Comparison of ENCODE assay signal across 10 mouse cellular contexts in the genomic region with DNA sequence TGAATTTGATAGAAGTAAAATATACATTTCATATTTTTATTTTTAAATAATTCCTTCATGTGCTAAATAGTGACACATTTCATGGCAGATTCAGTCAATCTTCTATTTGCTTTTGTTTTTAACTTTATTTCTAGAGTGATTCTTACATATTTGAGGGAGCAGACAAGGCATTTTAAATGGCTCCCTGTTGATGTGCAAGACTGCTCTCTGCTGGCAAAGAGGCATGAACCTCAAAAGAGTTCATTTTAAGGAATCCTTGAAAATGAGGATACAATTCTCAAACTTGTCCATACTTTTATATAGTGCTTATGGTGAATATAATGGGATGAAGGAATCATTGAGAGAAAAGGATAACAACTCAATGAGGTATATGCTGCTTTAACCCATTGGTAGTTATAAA.
DNase-seq lines count a peak whose midpoint lies in the region; ATAC-seq and TF ChIP-seq lines count a peak whose summit lies in the region.
"Had no signal": no experiment of that assay in that cellular context is flagged by ENCODE, and none has a peak within 500 bp of the region (broad histone marks: within the 10 kb centered on the region; RNA-seq: fewer than 3 reads in every experiment).

No protein-coding gene starts in this region.

- no peak for TF ChIP-seq POLR2A in CH12.LX (IDR thresholded peaks at IDR 0.05; ENCODE audit: low read depth, low read length)

- H3K4me1 ChIP-seq in CH12.LX (ENCODE audit: control insufficient read depth in 1 of 2, insufficient read depth in 2 of 2), result no peaks in the 10 kb centered on the region
- H3K4me1 ChIP-seq in embryonic facial prominence, embryonic 14.5 days (ENCODE audit: control insufficient read depth, insufficient read depth, low read length), result 0 out of 2 replicates have a peak, but pooled peaks cover under 1% of the 10 kb centered on the region
- H3K4me1 ChIP-seq in forebrain, embryonic 10.5 days, result no peaks in the 10 kb centered on the region
- H3K4me1 ChIP-seq: limb, embryonic 12.5 days had no signal

- no peak overlapping the region for H3K4me2 ChIP-seq in CH12.LX (ENCODE audit: insufficient read depth, low read depth, poor library complexity, severe bottlenecking)
- H3K4me2 ChIP-seq in embryonic facial prominence, embryonic 14.5 days (ENCODE audit: low read depth, low read length), result no peak overlapping the region
- H3K4me2 ChIP-seq: limb, embryonic 12.5 days had no signal

- no peaks in the 10 kb centered on the region for H3K27me3 ChIP-seq in CH12.LX (replicated peaks)
- no peaks in the 10 kb centered on the region for H3K27me3 ChIP-seq in embryonic facial prominence, embryonic 14.5 days (replicated peaks; ENCODE audit: control insufficient read depth, insufficient read depth, low read length)
- H3K27me3 ChIP-seq in forebrain, embryonic 10.5 days (ENCODE audit: poor library complexity, severe bottlenecking), result no peaks in the 10 kb centered on the region
- H3K27me3 ChIP-seq: limb, embryonic 12.5 days had no signal

- TF ChIP-seq EP300 in CH12.LX (IDR thresholded peaks at IDR 0.05; ENCODE audit: low read length), result no peak

- no peaks in the 10 kb centered on the region for H3K36me3 ChIP-seq in CH12.LX (replicated peaks in 1 of 2; ENCODE audit: control insufficient read depth in 1 of 2, insufficient read depth in 1 of 2, low read length in 1 of 2)
- no peaks in the 10 kb centered on the region for H3K36me3 ChIP-seq in embryonic facial prominence, embryonic 14.5 days (ENCODE audit: control insufficient read depth, insufficient read depth, low read length)
- H3K36me3 ChIP-seq in forebrain, embryonic 10.5 days (replicated peaks), result no peaks in the 10 kb centered on the region
- H3K36me3 ChIP-seq: limb, embryonic 12.5 days had no signal

- in situ Hi-C loops in CH12.LX (cut with MboI; ENCODE audit: low pct_ligation_motif_present, low pct_unique_long_range_greater_than_20kb, low sequenced_read_pairs), result loop anchor here (25.0 kb wide), 1 partner anchor 1021 kb away; no protein-coding TSS in a partner anchor

- TF ChIP-seq CTCF in layer of hippocampus, adult 2 months (conservative IDR thresholded peaks at IDR 0.05), result peak; percentile 81
- TF ChIP-seq CTCF in CH12.LX (conservative IDR thresholded peaks at IDR 0.05 in 1 of 2, IDR thresholded peaks at IDR 0.05 in 1 of 2; ENCODE audit: low read depth in 2 of 2, low read length in 2 of 2), result peak in 1 of 2 experiments; percentile 12; a peak in 1 of 4 replicates

- no peak overlapping the region for H3K9ac ChIP-seq in CH12.LX (ENCODE audit: insufficient read depth, low read depth)
- no peak overlapping the region for H3K9ac ChIP-seq in embryonic facial prominence, embryonic 14.5 days (ENCODE audit: low read depth, low read length)
- H3K9ac ChIP-seq: limb, embryonic 12.5 days had no signal

- peak; percentile 59; the same call in 1 of the 2 replicates for ATAC-seq in frontal cortex, adult (ENCODE audit: low TSS enrichment)
- no peak for ATAC-seq in embryonic facial prominence, embryonic 14.5 days (ENCODE audit: low read depth)

- no peak for DNase-seq in frontal cortex, postnatal 14 days (ENCODE audit: low spot score in 2 of 2)
- DNase-seq in layer of hippocampus, adult 2 months (ENCODE audit: low spot score in 2 of 2), result no peak
- DNase-seq in layer of hippocampus, postnatal 25 days (ENCODE audit: extremely low spot score in 1 of 2, low spot score in 1 of 2), result no peak
- no peak for DNase-seq in CH12.LX (ENCODE audit: extremely low read depth)
- peak; percentile 76 for DNase-seq in embryonic facial prominence, embryonic 14.5 days (ENCODE audit: low spot score)
- DNase-seq in thymus, postnatal 25 days, result no peak
- no peak for DNase-seq in forebrain, embryonic 10.5 days (ENCODE audit: extremely low spot score, low spot score)

- H3K4me3 ChIP-seq in layer of hippocampus, adult 2 months, result no peak overlapping the region
- H3K4me3 ChIP-seq in CH12.LX (replicated peaks in 1 of 3; ENCODE audit: low read depth in 2 of 3, low read length in 2 of 3, poor library complexity in 1 of 3), result no peak overlapping the region
- H3K4me3 ChIP-seq in embryonic facial prominence, embryonic 14.5 days (ENCODE audit: low read depth, low read length), result no peak overlapping the region
- no peak overlapping the region for H3K4me3 ChIP-seq in forebrain, embryonic 10.5 days
- H3K4me3 ChIP-seq: erythroblast, embryonic 14.5 days; limb, embryonic 12.5 days had no signal

- TF ChIP-seq RAD21 in CH12.LX (IDR thresholded peaks at IDR 0.05; ENCODE audit: low read depth, low read length), result peak; percentile 20

- H3K9me3 ChIP-seq in CH12.LX (replicated peaks; ENCODE audit: low read length), result no peaks in the 10 kb centered on the region
- no peaks in the 10 kb centered on the region for H3K9me3 ChIP-seq in embryonic facial prominence, embryonic 14.5 days (ENCODE audit: control insufficient read depth, low read length)
- H3K9me3 ChIP-seq in forebrain, embryonic 10.5 days, result no peaks in the 10 kb centered on the region
- H3K9me3 ChIP-seq: limb, embryonic 12.5 days had no signal

- H3K27ac ChIP-seq in layer of hippocampus, adult 2 months, result no peak overlapping the region
- no peak overlapping the region for H3K27ac ChIP-seq in CH12.LX (ENCODE audit: insufficient read depth, low read depth)
- no peak overlapping the region for H3K27ac ChIP-seq in embryonic facial prominence, embryonic 14.5 days (replicated peaks; ENCODE audit: low read depth, low read length)
- H3K27ac ChIP-seq in forebrain, embryonic 10.5 days, result no peak overlapping the region
- H3K27ac ChIP-seq: limb, embryonic 12.5 days had no signal

- H3K79me2 ChIP-seq in CH12.LX (replicated peaks; ENCODE audit: control insufficient read depth, extremely low read depth, insufficient read depth, poor library complexity, severe bottlenecking), result no peaks in the 10 kb centered on the region

- dilution Hi-C loops in CH12.LX (cut with MboI; ENCODE audit: extremely low pct_ligation_motif_present, extremely low pct_unique_long_range_greater_than_20kb, low sequenced_read_pairs), result no loop called here

TF ChIP-seq in CH12.LX, 34 proteins besides CTCF, POLR2A, EP300 and RAD21:
- TF ChIP-seq SMC3 (IDR thresholded peaks at IDR 0.05; ENCODE audit: low read depth, low read length) (peak; percentile 21; the same call in 1 of the 2 replicates), MXI1 (IDR thresholded peaks at IDR 0.05; ENCODE audit: low read depth, low read length) (no peak)
